Mouse (Mus musculus) heart, embryonic 12.5 days (tissue): ENCODE measurements at regions not wholly inside any gene's neighbourhood (a gene's known extent, or its start where the extent isn't known, plus 50 kb on each side); places are given as distances from the start of the nearest gene placed in this dataset.

Experiments used
- ATAC-seq: fragments of 200-750 bp; cut with Nextera tagmentation; 2 replicates; pipeline ENCODE4 v1.8.0; 2017; ENCODE audit warnings: moderate TSS enrichment, moderate library complexity; ENCODE audit not compliant: insufficient number of reproducible peaks, low FRiP score
- H3K27ac ChIP-seq: fragments of 300-500 bp; sonication (generic); 2 replicates; pipeline ENCODE4 v1.5.1; 2016; ENCODE audit warnings: mild to moderate bottlenecking, moderate library complexity; ENCODE audit not compliant: poor library complexity, severe bottlenecking
- H3K27me3 ChIP-seq: fragments of 300-500 bp; sonication (generic); replicated peaks from 2 replicates; pipeline ENCODE4 v1.6.1; 2016; ENCODE audit warnings: mild to moderate bottlenecking, moderate library complexity
- H3K36me3 ChIP-seq: fragments of 300-500 bp; sonication (generic); 2 replicates; pipeline ENCODE4 v1.6.1; 2016; ENCODE audit warnings: mild to moderate bottlenecking, moderate library complexity
- H3K4me1 ChIP-seq: fragments of 300-500 bp; sonication (generic); replicated peaks from 2 replicates; pipeline ENCODE4 v1.6.1; 2016; ENCODE audit warnings: mild to moderate bottlenecking
- H3K4me2 ChIP-seq: fragments of 300-500 bp; sonication (generic); 2 replicates; pipeline ENCODE4 v1.6.1; 2016; ENCODE audit warnings: mild to moderate bottlenecking, moderate library complexity
- H3K4me3 ChIP-seq: fragments of 300-500 bp; sonication (generic); 2 replicates; pipeline ENCODE4 v1.5.1; 2016; ENCODE audit warnings: mild to moderate bottlenecking
- H3K9ac ChIP-seq: fragments of 300-500 bp; sonication (generic); 2 replicates; pipeline ENCODE4 v1.6.1; 2016; ENCODE audit warnings: mild to moderate bottlenecking, moderate library complexity
- H3K9me3 ChIP-seq: fragments of 300-500 bp; sonication (generic); replicated peaks from 2 replicates; pipeline ENCODE4 v1.6.1; 2016; ENCODE audit warnings: mild to moderate bottlenecking, moderate library complexity
- WGBS: fragments of 180-500 bp; shearing (Covaris S2); methylation state at CpG from one replicate; pipeline ENCODE4 v1.1.7; 2016; 5-methylcytosine and 5-hydroxymethylcytosine counted together

DNA sequence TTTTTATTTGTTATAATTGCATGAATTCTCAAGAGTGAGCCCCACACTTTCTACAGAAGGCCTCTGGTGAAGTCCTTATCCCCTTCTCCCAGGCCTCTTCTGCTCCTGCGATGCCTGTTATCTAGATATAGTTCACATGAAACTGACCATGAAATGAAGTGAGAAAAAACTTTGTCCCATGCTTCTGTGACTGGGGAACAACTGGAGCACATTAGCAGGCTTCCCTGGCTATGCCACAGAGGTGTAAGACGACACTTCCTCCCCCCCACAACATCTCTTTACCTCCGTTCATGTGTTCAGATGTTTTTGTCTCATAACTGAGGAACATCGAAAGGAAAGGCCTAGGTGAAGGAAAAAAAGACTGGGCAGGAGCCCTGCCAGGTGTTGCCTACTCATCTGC is 174.7 kb downstream of the Lurap1l start:
- Histone ChIP-seq H3K9ac (no peak overlapping the region), H3K4me2 (no peak overlapping the region), H3K36me3 (no peaks in the 10 kb centered on the region), H3K27me3 (no peaks in the 10 kb centered on the region), H3K27ac (no peak overlapping the region), H3K4me1 (no peaks in the 10 kb centered on the region), H3K4me3 (no peak overlapping the region), H3K9me3 (no peaks in the 10 kb centered on the region)
- WGBS = 57% methylated on average over 4 of the region's 4 CpGs
- no peak for ATAC-seq

DNA sequence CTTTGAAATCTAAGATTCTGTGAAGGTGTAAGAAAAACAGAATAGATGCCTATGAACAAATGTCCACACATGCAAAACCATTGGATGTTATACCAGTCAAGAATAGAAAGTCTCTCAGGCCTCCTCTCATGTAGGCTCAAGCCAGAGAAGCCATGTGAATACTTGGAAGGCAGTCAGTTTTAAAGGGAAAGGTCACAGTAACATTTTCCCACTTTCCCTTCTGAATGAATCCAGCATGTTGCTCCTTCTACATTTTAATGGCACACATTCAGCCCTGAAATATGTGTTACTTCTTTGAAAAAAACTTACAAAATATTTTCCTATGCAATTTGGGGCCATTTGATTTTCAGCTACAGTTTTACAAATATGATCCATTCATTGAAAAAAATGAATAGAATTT is 186.1 kb downstream of the Lurap1l start:
- no peak overlapping the region for H3K9ac ChIP-seq
- H3K4me3 ChIP-seq = no peak overlapping the region
- no peaks in the 10 kb centered on the region for H3K36me3 ChIP-seq
- no peaks in the 10 kb centered on the region for H3K9me3 ChIP-seq
- no peak overlapping the region for H3K27ac ChIP-seq
- no peaks in the 10 kb centered on the region for H3K4me1 ChIP-seq
- no peak overlapping the region for H3K4me2 ChIP-seq
- no peak for ATAC-seq
- no peaks in the 10 kb centered on the region for H3K27me3 ChIP-seq

DNA sequence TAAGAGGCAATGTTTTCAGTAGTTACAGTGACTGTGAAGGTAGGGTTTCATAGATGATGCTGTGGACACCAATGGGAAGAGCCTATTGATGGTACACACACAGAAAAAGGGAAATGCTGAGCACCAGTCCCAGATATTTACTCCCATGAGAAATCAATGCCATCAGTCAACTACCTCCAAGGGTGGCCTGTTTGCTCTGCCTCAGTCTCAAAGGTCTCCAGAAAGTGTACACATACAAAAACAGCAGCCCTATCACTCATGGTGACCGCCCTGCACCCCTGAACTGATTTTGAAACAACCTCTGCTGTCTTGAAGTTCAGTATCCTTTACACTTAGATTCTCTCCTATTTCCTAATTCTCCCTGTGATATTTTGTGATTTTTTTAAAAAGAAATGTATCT is 187.2 kb downstream of the Lurap1l start:
- H3K9me3 ChIP-seq = no peaks in the 10 kb centered on the region
- no peak overlapping the region for H3K4me3 ChIP-seq
- no peak overlapping the region for H3K4me2 ChIP-seq
- H3K4me1 ChIP-seq = no peaks in the 10 kb centered on the region
- H3K27ac ChIP-seq = no peak overlapping the region
- H3K27me3 ChIP-seq = no peaks in the 10 kb centered on the region
- WGBS = 71% methylated on average over 1 of the region's 1 CpGs
- no peaks in the 10 kb centered on the region for H3K36me3 ChIP-seq
- no peak for ATAC-seq
- H3K9ac ChIP-seq = no peak overlapping the region

DNA sequence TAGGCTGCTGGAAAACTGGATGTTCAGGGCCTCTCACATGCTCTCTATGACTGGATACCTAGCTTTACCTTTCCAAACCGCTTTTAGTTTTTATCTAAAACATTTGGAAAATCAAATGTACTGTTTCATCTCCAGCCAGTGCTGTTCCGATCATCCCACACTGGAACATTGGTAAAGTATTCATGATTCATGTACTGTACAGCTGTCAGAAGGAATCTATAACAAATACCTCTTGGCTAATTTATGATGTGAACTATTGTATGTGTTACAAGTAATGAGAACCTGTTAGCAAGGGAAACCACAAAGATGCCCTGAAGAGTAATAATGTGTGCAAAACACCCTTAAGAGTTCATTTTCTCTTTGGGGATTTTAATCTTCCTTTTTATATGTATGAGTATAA is 190.6 kb downstream of the Lurap1l start:
- no peaks in the 10 kb centered on the region for H3K27me3 ChIP-seq
- H3K36me3 ChIP-seq = no peaks in the 10 kb centered on the region
- WGBS = 67% methylated on average over 2 of the region's 2 CpGs
- H3K9me3 ChIP-seq = no peaks in the 10 kb centered on the region
- no peak overlapping the region for H3K4me2 ChIP-seq
- H3K27ac ChIP-seq = no peak overlapping the region
- H3K4me1 ChIP-seq = no peaks in the 10 kb centered on the region
- no peak overlapping the region for H3K4me3 ChIP-seq
- H3K9ac ChIP-seq = no peak overlapping the region
- no peak for ATAC-seq

DNA sequence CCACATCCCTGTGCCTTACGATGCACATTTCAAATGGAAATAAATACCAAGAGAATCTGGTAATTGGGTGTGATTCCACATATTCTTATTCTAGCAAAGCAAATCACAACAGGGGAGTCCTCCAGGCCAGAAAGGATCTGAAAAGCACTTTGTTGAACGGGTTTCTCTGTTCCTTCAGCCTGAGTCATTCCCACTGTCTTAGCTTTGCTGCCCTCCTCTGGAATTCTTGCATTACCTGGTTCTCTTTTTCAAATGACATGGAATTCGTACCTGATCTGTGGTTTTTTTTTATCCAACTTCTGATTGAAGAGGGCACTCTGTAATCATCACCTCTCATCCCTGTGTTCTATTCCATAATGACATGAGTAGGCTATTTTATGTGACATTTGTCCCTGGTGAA is 200.9 kb downstream of the Lurap1l start:
- ATAC-seq = no peak
- Histone ChIP-seq H3K9ac (no peak overlapping the region), H3K9me3 (no peaks in the 10 kb centered on the region), H3K4me1 (no peaks in the 10 kb centered on the region), H3K27ac (no peak overlapping the region), H3K27me3 (no peaks in the 10 kb centered on the region), H3K36me3 (no peaks in the 10 kb centered on the region), H3K4me2 (no peak overlapping the region), H3K4me3 (no peak overlapping the region)
- 59% methylated on average over 3 of the region's 3 CpGs for WGBS

DNA sequence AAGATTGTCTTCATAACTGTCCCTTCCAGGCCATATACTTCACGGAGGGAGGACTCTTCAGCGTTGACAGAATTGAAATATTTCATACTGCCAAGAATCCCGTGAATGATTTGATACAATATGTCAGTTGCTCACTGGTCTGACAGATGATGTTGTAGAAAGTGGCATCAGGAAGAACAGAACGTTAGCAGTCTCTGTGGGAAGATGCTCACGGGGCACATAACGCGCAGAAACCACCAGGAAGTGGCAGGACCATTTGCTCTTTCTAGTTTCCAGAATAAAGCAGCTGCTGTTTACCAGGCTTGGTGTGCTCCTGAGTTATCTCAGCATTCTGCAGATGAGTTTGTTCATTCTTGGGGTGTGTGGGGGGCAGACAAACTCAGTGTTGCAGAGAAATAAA is 206.0 kb downstream of the Lurap1l start:
- H3K36me3 ChIP-seq = no peaks in the 10 kb centered on the region
- WGBS = 74% methylated on average over 7 of the region's 7 CpGs
- no peak overlapping the region for H3K4me2 ChIP-seq
- H3K9me3 ChIP-seq = no peaks in the 10 kb centered on the region
- no peak for ATAC-seq
- no peaks in the 10 kb centered on the region for H3K4me1 ChIP-seq
- H3K27me3 ChIP-seq = no peaks in the 10 kb centered on the region
- H3K9ac ChIP-seq = no peak overlapping the region
- H3K4me3 ChIP-seq = no peak overlapping the region
- H3K27ac ChIP-seq = no peak overlapping the region

DNA sequence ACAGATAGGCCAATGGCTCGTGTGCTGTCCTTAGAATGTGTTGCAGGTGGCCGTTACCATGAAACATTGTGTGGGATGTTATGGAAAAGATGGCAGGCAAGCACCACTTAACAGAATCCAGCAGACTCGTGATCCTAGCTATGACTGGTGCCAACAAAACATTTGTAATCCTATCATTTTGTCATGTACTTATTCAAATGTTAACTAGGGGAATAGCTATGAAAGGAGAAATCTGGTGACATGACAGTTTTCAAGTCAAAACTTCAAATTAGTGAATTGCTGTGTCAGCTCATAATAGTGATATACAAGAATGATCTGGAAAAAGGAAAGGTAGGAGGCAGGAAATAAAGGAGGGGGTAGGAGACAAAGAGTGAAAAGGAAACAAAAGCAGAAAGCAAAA is 213.7 kb downstream of the Lurap1l start:
- no peak overlapping the region for H3K9ac ChIP-seq
- no peaks in the 10 kb centered on the region for H3K4me1 ChIP-seq
- ATAC-seq = no peak
- H3K36me3 ChIP-seq = no peaks in the 10 kb centered on the region
- H3K4me3 ChIP-seq = no peak overlapping the region
- no peak overlapping the region for H3K4me2 ChIP-seq
- no peaks in the 10 kb centered on the region; the same call in 1 of the 2 replicates for H3K9me3 ChIP-seq
- WGBS = 67% methylated on average over 3 of the region's 3 CpGs
- no peaks in the 10 kb centered on the region for H3K27me3 ChIP-seq
- H3K27ac ChIP-seq = no peak overlapping the region

DNA sequence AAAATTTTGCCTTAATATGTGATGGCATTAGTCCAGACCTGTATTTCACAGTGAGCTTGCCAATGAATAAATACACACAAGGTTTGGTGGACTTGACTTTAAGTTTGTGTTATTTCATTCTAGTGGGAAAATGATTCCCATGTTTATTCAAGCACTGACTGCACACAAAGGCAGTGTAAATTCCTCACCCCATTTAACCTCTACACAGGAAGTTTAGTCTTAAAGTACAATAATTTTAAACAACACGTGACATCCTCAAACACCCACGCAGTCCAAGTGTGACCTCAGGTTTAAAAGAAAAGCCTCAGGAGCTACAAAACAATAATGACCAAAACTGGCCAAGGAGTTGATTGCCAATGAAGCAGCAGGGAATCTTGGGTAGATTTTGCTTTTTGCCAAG is 219.4 kb downstream of the Lurap1l start:
- Histone ChIP-seq H3K9me3 (no peaks in the 10 kb centered on the region; the same call in 1 of the 2 replicates), H3K9ac (no peak overlapping the region), H3K27me3 (no peaks in the 10 kb centered on the region), H3K27ac (no peak overlapping the region), H3K4me3 (no peak overlapping the region), H3K36me3 (no peaks in the 10 kb centered on the region), H3K4me1 (no peaks in the 10 kb centered on the region), H3K4me2 (no peak overlapping the region)
- ATAC-seq = no peak
- 53% methylated on average over 2 of the region's 2 CpGs for WGBS

DNA sequence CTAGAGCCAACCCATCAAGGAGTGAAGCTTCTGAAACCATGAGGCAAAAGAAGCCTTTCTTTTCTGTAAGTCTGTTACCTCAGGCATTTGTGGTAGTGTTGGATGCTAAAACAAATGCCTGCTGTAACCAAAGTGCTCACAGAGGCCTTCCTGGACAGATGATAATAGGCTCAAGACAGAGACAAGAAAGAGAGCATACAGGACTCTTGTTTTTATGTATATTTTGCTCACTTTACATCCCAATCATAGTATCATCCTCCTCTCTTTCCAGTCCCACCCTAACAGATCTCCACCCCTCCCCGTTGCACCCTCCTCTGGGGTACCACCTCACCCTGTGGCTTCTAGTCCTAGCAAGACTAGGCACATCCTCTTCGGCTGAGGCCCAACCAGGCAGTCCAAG is 262.7 kb downstream of the Lurap1l start:
- Histone ChIP-seq H3K4me3 (no peak overlapping the region), H3K9ac (no peak overlapping the region), H3K27ac (no peak overlapping the region), H3K4me2 (no peak overlapping the region), H3K9me3 (no peaks in the 10 kb centered on the region), H3K4me1 (no peaks in the 10 kb centered on the region), H3K36me3 (no peaks in the 10 kb centered on the region), H3K27me3 (no peaks in the 10 kb centered on the region)
- WGBS = 75% methylated on average over 2 of the region's 2 CpGs
- ATAC-seq = no peak

DNA sequence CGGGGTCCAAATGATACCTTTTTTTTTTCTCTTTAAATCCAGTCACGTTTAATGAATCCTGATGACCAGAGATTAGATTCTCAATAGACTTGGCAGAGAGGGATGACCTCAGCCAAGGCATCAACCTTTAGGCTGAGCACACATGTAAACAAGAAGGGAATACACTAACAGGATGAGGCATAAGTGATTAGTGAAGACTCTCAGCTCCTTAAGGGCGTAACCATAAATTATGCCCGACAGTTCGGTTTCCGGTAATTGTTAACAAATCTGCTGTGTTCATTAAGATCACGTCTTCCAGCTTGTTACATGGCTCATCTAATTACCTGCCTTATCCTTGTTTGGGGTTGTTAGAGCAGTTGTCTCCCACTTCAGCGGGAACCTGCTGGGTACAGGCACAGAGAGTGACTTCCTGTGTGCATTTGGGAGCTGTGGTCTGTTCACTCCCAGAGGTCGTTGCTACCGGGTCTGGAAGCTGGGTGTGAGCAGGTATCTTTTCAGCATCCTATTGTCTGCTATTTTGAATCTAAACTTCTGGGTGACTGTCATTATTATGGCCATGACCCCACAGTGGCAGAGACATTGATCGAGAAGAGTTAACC is 265.1 kb downstream of the Mpdz start:
- H3K27me3 ChIP-seq = no peaks in the 10 kb centered on the region
- H3K27ac ChIP-seq = no peak overlapping the region
- WGBS = 64% methylated on average over 11 of the region's 11 CpGs
- no peak overlapping the region for H3K4me2 ChIP-seq
- no peaks in the 10 kb centered on the region for H3K36me3 ChIP-seq
- no peaks in the 10 kb centered on the region for H3K9me3 ChIP-seq
- H3K4me3 ChIP-seq = no peak overlapping the region
- H3K4me1 ChIP-seq = no peaks in the 10 kb centered on the region
- no peak for ATAC-seq
- no peak overlapping the region for H3K9ac ChIP-seq

DNA sequence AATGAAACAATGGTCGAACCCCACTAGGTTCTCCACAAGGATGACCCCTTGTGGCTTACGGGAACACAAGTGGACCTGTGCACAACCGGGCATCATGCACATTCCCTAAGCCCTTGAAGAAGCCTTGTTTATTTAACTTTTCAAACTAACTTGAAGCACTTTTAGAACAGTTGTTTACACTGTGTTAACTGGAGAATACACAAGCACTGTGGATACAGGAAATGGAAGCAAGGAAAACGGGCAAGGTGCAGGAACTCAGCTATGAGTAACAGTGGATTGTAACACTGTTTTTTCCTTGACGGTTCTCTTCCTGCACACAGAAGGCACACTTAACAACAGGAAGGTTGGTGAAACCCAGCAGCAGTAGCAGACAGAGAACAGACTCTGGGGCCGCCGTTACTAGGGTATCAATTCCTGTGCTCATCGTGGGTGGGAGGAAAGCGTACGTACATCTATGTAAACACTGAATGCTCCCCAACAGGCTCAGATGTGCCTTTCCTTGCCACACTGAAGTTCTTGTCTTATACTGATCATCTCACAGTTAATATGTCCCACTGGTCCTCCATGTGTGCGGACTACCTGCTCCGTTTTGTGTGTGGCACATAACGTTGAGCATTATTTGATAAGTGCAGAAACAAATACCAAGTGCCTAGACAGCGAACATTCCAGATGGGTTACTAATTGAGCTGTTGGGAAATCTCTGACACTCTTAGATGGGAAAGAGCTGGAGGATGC is 264.4 kb downstream of the Mpdz start:
- Histone ChIP-seq H3K9ac (no peak overlapping the region), H3K27ac (no peak overlapping the region), H3K4me3 (no peak overlapping the region), H3K4me2 (no peak overlapping the region), H3K27me3 (no peaks in the 10 kb centered on the region), H3K4me1 (no peaks in the 10 kb centered on the region), H3K36me3 (no peaks in the 10 kb centered on the region), H3K9me3 (no peaks in the 10 kb centered on the region)
- no peak for ATAC-seq
- 65% methylated on average over 14 of the region's 14 CpGs for WGBS

DNA sequence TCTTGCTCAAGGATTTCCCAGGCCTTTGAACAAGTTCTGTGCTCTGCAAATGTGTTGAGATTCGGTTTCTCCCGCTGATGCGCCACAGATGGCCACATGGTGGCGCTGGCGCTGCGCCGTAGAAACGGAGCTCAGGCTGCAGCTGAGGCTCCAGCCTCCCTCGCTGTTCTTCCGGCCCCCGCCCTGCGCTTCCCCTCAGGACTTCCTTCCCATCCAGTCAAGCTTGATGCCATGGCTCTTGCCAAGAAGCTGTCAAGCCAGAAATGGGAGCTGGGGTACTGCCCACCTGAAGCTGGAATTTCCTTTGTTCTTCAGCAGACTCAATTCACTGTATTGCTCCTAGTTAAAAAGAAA is 263.9 kb downstream of the Mpdz start:
- H3K4me3 ChIP-seq = no peak overlapping the region
- H3K4me2 ChIP-seq = no peak overlapping the region
- H3K9me3 ChIP-seq = no peaks in the 10 kb centered on the region
- H3K9ac ChIP-seq = no peak overlapping the region
- WGBS = under 1% methylated on average over 12 of the region's 12 CpGs
- H3K36me3 ChIP-seq = no peaks in the 10 kb centered on the region
- no peaks in the 10 kb centered on the region for H3K4me1 ChIP-seq
- no peak overlapping the region for H3K27ac ChIP-seq
- no peaks in the 10 kb centered on the region for H3K27me3 ChIP-seq
- peak; percentile 86 for ATAC-seq
